Mouse (Mus musculus): Measurements from ENCODE around the gene Tmem110.

- TF ChIP-seq POLR2A (IDR thresholded peaks at IDR 0.05; ENCODE audit: insufficient read depth, low read depth, low read length) (no peak), CTCF (IDR thresholded peaks at IDR 0.05; ENCODE audit: insufficient read depth, low read depth, low read length) (no peak)
Measured at GRCm38 (mm10) chr14:30922053-30922670, 96.8 kb downstream of the Tmem110 start.

Data from olfactory bulb, adult 2 months (tissue).